In genomic region chr2:57616525-57617225, GRCm38 (mm10) we compare ENCODE assay signal across 9 mouse cellular contexts.
DNase-seq lines count a peak whose midpoint lies in the region; ATAC-seq lines count a peak whose summit lies in the region.
"Had no signal": no experiment of that assay in that cellular context is flagged by ENCODE, and none has a peak within 500 bp of the region (broad histone marks: within the 10 kb centered on the region; RNA-seq: fewer than 3 reads in every experiment).

No protein-coding gene starts in this region.

- peak overlapping the region; percentile 49 for H3K4me2 ChIP-seq in forebrain, embryonic 11.5 days (ENCODE audit: low read depth, low read length, severe bottlenecking)

- H3K9me3 ChIP-seq in forebrain, embryonic 11.5 days (ENCODE audit: control insufficient read depth, low read length), result no peaks in the 10 kb centered on the region

- H3K9ac ChIP-seq in forebrain, embryonic 11.5 days (ENCODE audit: low read length), result peak overlapping the region; percentile 41; the same call in 1 of the 2 replicates

- peaks cover 14% of the 10 kb centered on the region for H3K4me1 ChIP-seq in forebrain, embryonic 11.5 days (replicated peaks; ENCODE audit: control insufficient read depth, insufficient read depth, low read length)

- peak; percentile 54 for ATAC-seq in forebrain, embryonic 11.5 days (replicated peaks; ENCODE audit: low FRiP score)

- H3K4me3 ChIP-seq in forebrain, embryonic 11.5 days (ENCODE audit: low read depth, low read length), result peak overlapping the region; percentile 20

- DNase-seq in ovary, adult 18-20 months (ENCODE audit: low spot score), result peak; percentile 3
- no peak for DNase-seq in ovary, postnatal 14 days (ENCODE audit: low spot score)
- peak; percentile 63 for DNase-seq in forebrain, embryonic 11.5 days (ENCODE audit: low spot score)
- DNase-seq in kidney, postnatal 14 days, result peak; percentile 5
- DNase-seq in neural tube, embryonic 10.5 days (ENCODE audit: extremely low spot score, low spot score), result peak; percentile 46
- no peak for DNase-seq in left cerebral cortex, postnatal 4 days
- no peak for DNase-seq in spleen, postnatal 14 days (ENCODE audit: low spot score in 2 of 2)
- DNase-seq in frontal cortex, adult 2 months (ENCODE audit: extremely low spot score in 1 of 2, low spot score in 1 of 2), result no peak

- WGBS in forebrain, embryonic 11.5 days, result under 1% methylated on average over 19 of the region's 19 CpGs

- intact Hi-C loops in left cerebral cortex, postnatal 4 days (cut with DNase I), result no loop called here

- no peaks in the 10 kb centered on the region for H3K27me3 ChIP-seq in forebrain, embryonic 11.5 days (ENCODE audit: control insufficient read depth, insufficient read depth, low read length)

- H3K36me3 ChIP-seq in forebrain, embryonic 11.5 days (ENCODE audit: control insufficient read depth, insufficient read depth, low read length), result no peaks in the 10 kb centered on the region

- H3K27ac ChIP-seq in forebrain, embryonic 11.5 days (ENCODE audit: low read depth, low read length), result 0 out of 2 replicates have a peak overlapping the region, but pooled peaks have one; percentile 18
- H3K27ac ChIP-seq: macrophage had no signal

Comparison
In these comparisons a context has a peak if more than half of its experiments do, and no peak if none do; other contexts are left out.
1. DNase-seq: peak in ovary, adult 18-20 months (single experiment), forebrain, embryonic 11.5 days (single experiment), kidney, postnatal 14 days (single experiment) and neural tube, embryonic 10.5 days (single experiment); none in ovary, postnatal 14 days (single experiment), left cerebral cortex, postnatal 4 days (single experiment), spleen, postnatal 14 days (0 of 2) and frontal cortex, adult 2 months (0 of 2).